Mouse (Mus musculus): ENCODE measurements around the gene Vps51.

- no peak for TF ChIP-seq CTCF (IDR thresholded peaks at IDR 0.05; ENCODE audit: control insufficient read depth, insufficient read depth, insufficient read length)
- peak; percentile 60 for TF ChIP-seq MAX (IDR thresholded peaks at IDR 0.05)
- no peak for TF ChIP-seq MYOD1 (IDR thresholded peaks at IDR 0.05; ENCODE audit: control insufficient read depth, insufficient read length, low read depth)
- no peak for TF ChIP-seq FOSL1 (IDR thresholded peaks at IDR 0.05; ENCODE audit: insufficient read depth, low read length, poor library complexity, severe bottlenecking)
- no peak for TF ChIP-seq CEBPB (IDR thresholded peaks at IDR 0.05; ENCODE audit: low read depth)
- no peak for TF ChIP-seq USF1 (IDR thresholded peaks at IDR 0.05; ENCODE audit: low read depth)
- TF ChIP-seq MYOG (IDR thresholded peaks at IDR 0.05; ENCODE audit: control insufficient read depth, extremely low read depth, insufficient read length) = no peak
Observed at GRCm38 (mm10) chr19:6084478-6085248, 7.6 kb upstream of the Vps51 start, which contains the start of the genes Zfpl1 and Cdca5.

All from C2C12 (cell line).